Mouse (Mus musculus): ENCODE data around the gene Pfn1.

Pfn1 gene

GRCm38 (mm10) chr11:70637764-70638163 lies 16.7 kb downstream of the Pfn1 start:
- no peak for DNase-seq (ENCODE audit: low spot score)

- no peak for DNase-seq (ENCODE audit: low spot score)
These were observed 18.8 kb downstream of the Pfn1 start for GRCm38 (mm10) chr11:70635601-70636000.

DNA sequence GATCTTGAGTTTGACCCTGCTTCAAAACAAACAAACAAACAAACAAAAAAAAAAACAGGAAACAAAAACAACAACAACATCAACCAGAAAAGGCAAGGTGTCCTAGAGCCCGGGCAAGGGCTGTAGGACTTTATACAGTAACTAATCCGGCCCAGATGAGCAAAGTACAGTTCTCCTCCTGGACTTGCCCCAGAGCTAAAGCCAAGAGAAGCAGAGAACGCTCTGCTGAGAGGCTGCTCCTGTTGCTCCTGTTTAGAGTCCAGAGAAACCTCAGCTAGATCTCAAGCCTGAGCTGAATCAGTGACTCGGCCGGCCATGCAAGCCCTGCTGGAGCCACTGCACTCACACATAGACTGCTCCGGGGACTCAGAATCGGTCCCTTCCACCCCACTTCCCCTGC lies 24.3 kb downstream of the Pfn1 start:
- DNase-seq (ENCODE audit: low spot score), result no peak

GRCm38 (mm10) chr11:70629557-70629956 lies 24.9 kb downstream of the Pfn1 start:
- DNase-seq (ENCODE audit: low spot score), result no peak

DNA sequence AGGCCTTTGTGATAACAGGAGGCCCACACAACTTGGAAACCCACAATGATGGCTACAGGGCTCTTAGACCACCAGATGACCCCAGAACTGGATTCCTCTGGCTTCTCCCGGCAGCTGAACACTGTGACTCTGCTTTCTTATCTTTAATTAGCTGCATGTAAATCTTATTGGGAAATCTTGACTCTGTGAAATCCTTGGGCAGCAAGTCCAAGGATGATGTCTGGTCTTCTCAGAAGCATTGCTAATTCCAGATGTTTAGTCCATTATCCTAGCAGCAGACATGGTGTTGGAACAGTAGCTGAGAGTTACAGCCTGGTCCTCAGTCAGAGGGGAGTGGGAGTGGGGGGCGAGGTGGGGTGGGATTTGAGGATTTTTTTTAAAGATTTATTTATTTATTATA lies 26.0 kb downstream of the Pfn1 start:
- DNase-seq (ENCODE audit: low spot score), result no peak

- DNase-seq (ENCODE audit: low spot score), result no peak
These were observed 27.6 kb downstream of the Pfn1 start for GRCm38 (mm10) chr11:70626877-70627276.

GRCm38 (mm10) chr11:70625473-70625872 lies 29.0 kb downstream of the Pfn1 start:
- no peak for DNase-seq (ENCODE audit: low spot score)

DNA sequence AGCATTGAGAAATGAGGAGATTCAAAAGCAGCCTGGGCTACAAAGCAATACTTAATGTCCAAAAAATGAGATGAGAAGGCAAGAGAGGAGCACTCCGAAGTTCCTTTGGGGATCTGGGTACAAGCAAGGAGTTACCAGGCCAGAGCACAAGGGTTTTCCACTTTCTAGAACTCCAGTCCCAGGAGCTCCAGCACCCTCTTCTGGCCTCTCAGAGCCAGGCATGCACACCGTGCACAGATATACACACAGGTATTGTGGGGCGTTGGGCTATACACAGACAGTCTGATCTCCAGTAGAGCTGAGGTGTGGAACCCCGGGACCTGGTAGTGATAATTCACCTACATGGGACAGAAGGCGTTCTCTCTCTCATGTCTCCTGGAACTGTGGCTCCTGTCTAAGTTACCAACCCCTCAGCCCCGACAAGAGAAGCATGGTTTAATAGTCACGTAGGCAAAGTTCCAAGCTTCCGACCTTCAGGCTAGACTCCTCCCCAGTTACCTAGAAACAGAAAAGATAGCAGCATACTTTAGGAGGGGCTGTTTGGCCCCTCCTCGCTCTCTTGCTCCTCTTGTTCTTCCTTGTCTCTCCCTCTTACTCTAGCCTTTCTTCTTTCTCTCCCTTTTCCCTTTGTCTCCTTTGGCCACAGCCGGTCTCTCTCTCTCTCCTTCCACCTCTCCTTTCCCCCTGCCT lies 31.2 kb downstream of the Pfn1 start:
- DNase-seq (ENCODE audit: low spot score), result no peak

GRCm38 (mm10) chr11:70621972-70622814 lies 32.3 kb downstream of the Pfn1 start:
- no peak for DNase-seq (ENCODE audit: low spot score)

- no peak for DNase-seq (ENCODE audit: low spot score)
These were observed 35.3 kb downstream of the Pfn1 start, which contains the start of gene Chrne for GRCm38 (mm10) chr11:70619101-70619500. Gene Chrne, minus strand, starts transcription at chr11:70619216.

DNA sequence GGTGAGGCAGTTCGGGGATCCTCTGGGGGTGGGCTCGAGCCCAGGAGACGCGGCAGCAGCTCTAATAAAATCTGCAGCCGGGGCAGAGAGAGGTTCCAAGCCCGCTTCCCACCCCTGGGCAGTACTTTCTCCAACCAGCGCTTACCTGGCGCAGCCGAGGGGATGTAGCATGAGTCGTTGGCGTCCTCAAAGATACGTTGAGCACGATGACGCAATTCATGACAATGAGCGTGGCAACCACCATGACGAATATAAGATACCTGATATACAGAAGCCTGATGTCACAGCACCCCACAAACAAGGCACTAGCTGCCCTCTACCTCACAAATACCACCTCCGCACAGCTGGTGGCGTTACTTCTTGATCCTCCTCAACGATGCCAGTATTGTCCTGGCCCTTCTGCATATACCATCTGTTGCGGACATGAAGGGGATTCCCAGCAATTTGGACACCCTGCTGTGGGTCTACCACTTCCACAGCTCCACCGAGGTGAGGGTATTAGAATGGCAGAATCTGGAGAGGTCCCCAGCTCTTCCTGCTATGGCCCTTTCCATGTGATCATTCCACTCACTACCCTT lies 38.8 kb downstream of the Pfn1 start, which contains the start of gene 4930544D05Rik:
TSS of gene 4930544D05Rik (plus strand) at position 333 of the 578 bp plus-strand sequence.
- no peak for DNase-seq (ENCODE audit: low spot score)

GRCm38 (mm10) chr11:70615074-70615473 lies 39.4 kb downstream of the Pfn1 start:
- DNase-seq (ENCODE audit: low spot score), result no peak

- no peak for DNase-seq (ENCODE audit: low spot score)
These were observed 41.9 kb downstream of the Pfn1 start for GRCm38 (mm10) chr11:70612505-70612904.

GRCm38 (mm10) chr11:70610752-70611151 lies 43.7 kb downstream of the Pfn1 start:
- DNase-seq (ENCODE audit: low spot score), result no peak

- DNase-seq (ENCODE audit: low spot score), result no peak
These were observed 45.9 kb downstream of the Pfn1 start for GRCm38 (mm10) chr11:70608381-70609066.

DNA sequence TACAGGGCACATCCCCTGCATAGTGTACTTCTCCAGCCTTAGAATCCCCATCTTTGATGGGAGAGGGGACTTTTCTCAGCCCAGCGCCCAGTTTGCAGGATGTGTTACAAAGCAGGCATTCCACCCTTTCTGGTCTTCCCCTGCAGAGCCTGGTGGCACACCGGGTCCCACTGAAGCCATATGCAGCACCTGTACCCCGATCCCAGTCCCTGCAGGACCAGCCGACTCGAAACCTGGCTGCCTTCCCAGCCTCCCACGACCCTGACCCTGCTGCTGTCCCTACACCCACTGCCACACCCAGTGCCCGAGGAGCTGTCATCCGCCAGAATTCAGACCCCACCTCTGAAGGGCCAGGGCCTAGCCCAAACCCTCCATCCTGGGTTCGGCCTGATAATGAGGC lies 46.8 kb downstream of the Pfn1 start:
- DNase-seq (ENCODE audit: low spot score), result no peak

GRCm38 (mm10) chr11:70606717-70607116 lies 47.7 kb downstream of the Pfn1 start:
- DNase-seq (ENCODE audit: low spot score), result no peak

GRCm38 (mm10) chr11:70605024-70605566 lies 49.3 kb downstream of the Pfn1 start:
- no peak for DNase-seq (ENCODE audit: low spot score)

Measured in urinary bladder, postnatal 10 days (tissue).